Mouse (Mus musculus) T-helper 17 cell (primary cell): ENCODE data around the gene Rps6ka4.

Experiments
- in situ Hi-C, 2 experiments: fragments of 300-600 bp; cut with MboI, MseI; formaldehyde crosslinking; loops; 1 replicate in 1 of 2; 2 replicates in 1 of 2; pipeline ENCODE4 v1.15.1; 2025; ENCODE audit warnings: high pct_unique_total_duplicates in 2 of 2

The Rps6ka4 gene

GRCm38 (mm10) chr19:6852393-6853305 lies 12.2 kb upstream of the Rps6ka4 start:
- in situ Hi-C loops = loop anchor here in 1 of 2 experiments (25.0 kb wide), 1 partner anchor 915 kb away; no protein-coding TSS in a partner anchor

GRCm38 (mm10) chr19:6851497-6851896 lies 11.1 kb upstream of the Rps6ka4 start:
- in situ Hi-C loops = loop anchor here in 1 of 2 experiments (25.0 kb wide), 1 partner anchor 914 kb away; no protein-coding TSS in a partner anchor

- in situ Hi-C loops = loop anchor here in 1 of 2 experiments (25.0 kb wide), 1 partner anchor 912 kb away; no protein-coding TSS in a partner anchor
These were observed 9.2 kb upstream of the Rps6ka4 start for GRCm38 (mm10) chr19:6849506-6850068.

- in situ Hi-C loops = no loop called here
These were observed 7.5 kb upstream of the Rps6ka4 start for GRCm38 (mm10) chr19:6847841-6848517.

GRCm38 (mm10) chr19:6846050-6846449 lies 5.6 kb upstream of the Rps6ka4 start:
- in situ Hi-C loops = no loop called here

GRCm38 (mm10) chr19:6842353-6842752 lies 1.9 kb upstream of the Rps6ka4 start:
- in situ Hi-C loops = no loop called here

- in situ Hi-C loops = no loop called here
These were observed 809 bp upstream of the Rps6ka4 start for GRCm38 (mm10) chr19:6841292-6841597.

- in situ Hi-C loops = loop anchor here in 1 of 2 experiments (10.0 kb wide), 4 partner anchors 315 to 805 kb away; partner anchors contain the start of gene Pygm
These were observed 591 bp downstream of the Rps6ka4 start for GRCm38 (mm10) chr19:6839615-6840474.

GRCm38 (mm10) chr19:6832363-6832762 lies 8.1 kb downstream of the Rps6ka4 start:
- in situ Hi-C loops = loop anchor here (5.0 to 10.0 kb wide), 7 partner anchors 150 to 798 kb away; partner anchors contain the start of genes Gpha2 (in 1 of the 2) and Pygm (in 1 of the 2)

- in situ Hi-C loops = loop anchor here (5.0 to 10.0 kb wide), 7 partner anchors 149 to 797 kb away; partner anchors contain the start of genes Gpha2 (in 1 of the 2) and Pygm (in 1 of the 2)
These were observed 9.1 kb downstream of the Rps6ka4 start for GRCm38 (mm10) chr19:6831331-6831730.

GRCm38 (mm10) chr19:6830556-6831316 lies 9.7 kb downstream of the Rps6ka4 start:
- in situ Hi-C loops = loop anchor here (5.0 to 10.0 kb wide), 7 partner anchors 148 to 796 kb away; partner anchors contain the start of genes Gpha2 (in 1 of the 2) and Pygm (in 1 of the 2)

- in situ Hi-C loops = loop anchor here (5.0 to 10.0 kb wide), 9 partner anchors 148 to 1875 kb away; partner anchors contain the start of genes Gpha2 (in 1 of the 2), Pygm (in 1 of the 2) and Slc29a2 (in 1 of the 2)
These were observed 10.4 kb downstream of the Rps6ka4 start for GRCm38 (mm10) chr19:6829870-6830555.

- in situ Hi-C loops = loop anchor here in 1 of 2 experiments (10.0 kb wide), 2 partner anchors 1804 to 1874 kb away; partner anchors contain the start of gene Slc29a2
These were observed 11.4 kb downstream of the Rps6ka4 start for GRCm38 (mm10) chr19:6829069-6829468.

GRCm38 (mm10) chr19:6826601-6827000 lies 13.8 kb downstream of the Rps6ka4 start:
- in situ Hi-C loops = loop anchor here in 1 of 2 experiments (10.0 kb wide), 2 partner anchors 1802 to 1872 kb away; partner anchors contain the start of gene Slc29a2

- in situ Hi-C loops = loop anchor here in 1 of 2 experiments (10.0 kb wide), 2 partner anchors 1801 to 1871 kb away; partner anchors contain the start of gene Slc29a2
These were observed 15.1 kb downstream of the Rps6ka4 start for GRCm38 (mm10) chr19:6825384-6825783.

GRCm38 (mm10) chr19:6820538-6821195 lies 19.8 kb downstream of the Rps6ka4 start:
- in situ Hi-C loops = loop anchor here (5.0 to 10.0 kb wide), 5 partner anchors 37 to 1866 kb away; partner anchors contain the start of genes Ccdc88b (in 1 of the 2) and Slc29a2 (in 1 of the 2)

GRCm38 (mm10) chr19:6819143-6819827 lies 21.2 kb downstream of the Rps6ka4 start:
- in situ Hi-C loops = loop anchor here (10.0 kb wide), 5 partner anchors 204 to 644 kb away; no protein-coding TSS in a partner anchor
